Mouse (Mus musculus) adrenal gland, postnatal 4 days (tissue): ENCODE results near the gene Arhgef2. TPM values are rescaled to one million over a fixed set of nuclear protein-coding genes. Genes with fewer than 3 reads are reported as not detected.

Source experiments
- DNase-seq, 2 experiments: peaks; one replicate each; pipeline ENCODE4 v3.0.0; 2021 to 2022; ENCODE audit warnings: low spot score in 2 of 2, mixed read lengths in 2 of 2
- total RNA-seq, 2 experiments: library from RNA; stranded (reverse); gene quantifications; 2 replicates each; pipeline ENCODE4 v1.2.3; 2021

Gene Arhgef2
- total RNA-seq, 2 experiments from 2014 or later, result 65.7 to 77.0 TPM

DNA sequence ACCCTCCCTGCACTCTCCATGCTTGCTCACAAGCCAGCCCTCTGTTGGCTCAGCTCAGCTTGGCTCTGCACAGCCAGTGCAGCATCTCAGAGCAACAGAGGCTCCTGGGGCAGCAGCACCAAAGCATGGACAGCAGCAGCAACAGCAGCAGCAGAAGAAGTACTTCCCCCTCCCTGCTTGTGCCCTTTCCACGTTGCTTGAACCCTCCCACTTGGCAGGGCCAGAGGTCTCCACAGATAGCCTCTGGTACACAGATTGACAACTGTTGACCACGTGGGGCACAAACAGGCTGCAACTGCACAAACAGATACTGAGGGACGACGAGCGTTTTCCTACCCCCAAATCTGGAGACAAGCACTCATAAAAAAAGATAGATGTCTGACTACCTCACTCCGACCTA lies 54.0 kb downstream of the Arhgef2 start:
- DNase-seq, result no peak

DNA sequence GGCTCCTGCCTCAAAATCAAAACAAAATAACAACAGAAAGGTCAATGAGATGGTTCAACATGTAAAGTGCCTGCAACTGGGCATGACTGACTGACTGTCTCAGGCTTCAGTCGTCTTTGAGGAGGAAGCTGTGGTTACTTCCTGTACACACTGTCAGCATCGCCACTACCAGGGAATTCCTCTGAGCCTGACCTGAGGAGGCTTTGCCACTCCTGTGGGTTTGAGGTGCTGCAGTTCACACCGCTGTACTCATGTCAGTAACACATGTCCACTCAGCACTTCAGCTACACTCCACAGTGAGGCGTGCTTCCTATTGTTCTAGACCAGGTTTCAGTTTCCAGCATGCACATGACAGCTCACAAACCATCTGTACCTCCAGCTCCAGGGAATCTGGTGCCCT lies 58.3 kb downstream of the Arhgef2 start:
- DNase-seq, result no peak

DNA sequence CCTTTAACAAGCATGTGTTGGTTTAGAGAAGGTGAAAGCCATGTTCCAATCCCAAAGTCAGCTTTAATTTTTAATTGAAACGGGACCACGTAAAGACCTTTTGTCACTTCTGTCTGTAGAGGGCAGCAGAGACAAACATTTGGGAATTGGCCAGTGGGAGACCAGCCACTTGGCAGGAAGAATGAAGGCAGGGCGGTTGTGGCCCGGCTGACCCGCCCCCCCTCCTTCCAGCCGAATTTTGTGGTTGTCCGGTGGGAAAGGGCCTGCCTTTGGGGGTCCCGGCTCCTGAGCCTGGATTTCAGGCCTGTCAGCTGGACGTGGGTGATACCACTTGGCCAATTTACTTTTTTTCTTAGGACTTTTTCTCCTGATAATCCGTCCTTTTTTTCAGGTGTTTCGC lies 71.6 kb downstream of the Arhgef2 start:
- peak; percentile 21 to 33 for DNase-seq

DNA sequence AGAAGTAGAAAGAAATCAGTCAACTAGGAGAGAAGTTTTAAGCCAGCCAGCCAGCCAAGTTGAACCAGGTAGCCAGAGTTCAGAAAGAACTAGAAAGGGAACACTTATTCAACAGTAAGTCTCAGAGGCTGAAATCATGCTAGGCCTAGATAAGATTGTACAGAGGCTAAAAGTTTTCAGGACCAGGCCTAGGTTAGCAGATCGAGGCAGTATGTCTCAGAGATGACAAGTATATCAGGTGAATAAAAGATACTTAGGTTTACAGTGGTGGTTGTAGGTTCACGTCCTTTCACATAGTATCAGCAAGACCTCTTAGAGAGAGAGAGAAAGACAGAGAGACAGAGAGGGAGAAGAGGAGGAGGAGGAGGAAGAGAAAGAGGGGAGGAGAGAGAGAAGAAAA lies 78.0 kb downstream of the Arhgef2 start:
- no peak for DNase-seq

DNA sequence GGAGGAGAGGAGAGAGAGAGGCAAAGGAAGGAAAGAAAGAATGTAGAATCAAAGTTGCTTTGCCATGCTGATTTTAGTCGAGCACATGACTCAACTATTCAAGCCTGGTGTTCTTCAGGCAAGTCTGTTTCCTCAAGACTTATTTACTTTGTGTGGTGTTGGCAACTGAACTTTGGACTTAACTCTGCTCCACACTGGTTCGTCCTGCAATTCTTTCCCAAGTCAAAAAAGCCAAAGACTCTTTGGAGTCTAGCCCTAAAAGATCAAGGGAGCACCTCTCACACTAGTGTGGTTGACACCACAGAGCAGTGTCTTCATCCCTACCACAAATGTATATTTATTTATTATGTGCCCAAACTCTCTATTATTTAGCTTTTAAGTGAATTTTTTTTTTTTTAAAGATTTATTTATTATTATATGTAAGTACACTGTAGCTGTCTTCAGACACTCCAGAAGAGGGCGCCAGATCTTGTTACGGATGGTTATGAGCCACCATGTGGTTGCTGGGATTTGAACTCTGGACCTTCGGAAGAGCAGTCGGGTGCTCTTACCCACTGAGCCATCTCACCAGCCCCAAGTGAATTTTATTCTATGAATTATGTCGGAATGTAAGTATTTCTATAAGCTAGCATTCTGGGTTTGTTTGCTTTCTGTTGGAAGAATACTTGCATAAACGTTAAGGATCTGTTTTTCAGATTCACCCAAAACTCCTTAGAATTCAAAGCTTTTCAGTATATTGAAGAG lies 78.6 kb downstream of the Arhgef2 start:
- DNase-seq, result no peak

DNA sequence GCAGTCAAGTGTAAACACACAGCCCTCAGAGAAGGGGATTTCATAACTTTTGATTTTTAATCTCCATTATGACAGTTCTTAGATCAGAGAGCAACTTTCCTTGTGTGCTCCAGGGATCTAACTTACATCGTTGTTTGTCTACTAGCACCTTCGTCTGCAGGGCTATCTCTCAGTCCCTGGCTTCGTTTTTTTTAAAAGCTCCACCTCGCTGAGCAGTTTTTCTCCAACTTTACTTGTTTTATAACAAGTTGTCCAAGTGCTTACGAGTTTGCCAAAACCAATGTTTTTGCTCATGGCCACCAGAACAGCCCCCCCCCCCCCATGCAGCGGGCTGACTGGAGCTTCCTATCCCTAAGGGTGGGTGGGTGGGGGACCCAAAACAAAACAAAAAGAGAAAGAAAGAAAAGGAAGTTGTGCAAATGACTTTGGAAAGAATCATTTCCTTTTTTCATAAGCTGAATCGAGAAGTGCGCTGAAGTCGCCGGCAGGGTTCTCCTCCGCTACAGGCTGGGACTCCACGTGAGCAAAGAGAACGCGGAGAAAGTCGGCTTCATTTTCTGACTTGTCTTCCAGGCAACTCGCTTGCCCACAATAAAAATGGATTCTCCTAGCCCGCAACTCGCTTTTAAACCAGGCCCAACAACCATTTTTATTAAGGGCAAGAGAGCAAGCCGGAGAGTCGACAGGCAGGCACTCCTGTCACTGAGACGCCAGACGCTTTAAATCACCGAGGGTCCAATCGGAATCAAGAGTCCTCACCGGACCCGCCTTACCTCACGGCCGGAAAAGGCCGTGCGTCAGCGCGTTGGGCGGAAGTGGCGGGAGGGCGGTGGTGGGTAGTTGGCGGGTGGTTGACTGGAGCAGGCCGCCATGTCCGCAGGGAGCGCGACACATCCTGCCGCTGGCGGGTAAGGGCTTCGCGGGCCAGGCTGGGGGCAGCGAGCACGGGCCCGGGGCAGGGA lies 79.5 kb downstream of the Arhgef2 start, which contains the start of gene Khdc4:
TSS of gene Khdc4 (plus strand) at position 824 of the 962 bp plus-strand sequence.
- DNase-seq, result peak; percentile 88 to 93

DNA sequence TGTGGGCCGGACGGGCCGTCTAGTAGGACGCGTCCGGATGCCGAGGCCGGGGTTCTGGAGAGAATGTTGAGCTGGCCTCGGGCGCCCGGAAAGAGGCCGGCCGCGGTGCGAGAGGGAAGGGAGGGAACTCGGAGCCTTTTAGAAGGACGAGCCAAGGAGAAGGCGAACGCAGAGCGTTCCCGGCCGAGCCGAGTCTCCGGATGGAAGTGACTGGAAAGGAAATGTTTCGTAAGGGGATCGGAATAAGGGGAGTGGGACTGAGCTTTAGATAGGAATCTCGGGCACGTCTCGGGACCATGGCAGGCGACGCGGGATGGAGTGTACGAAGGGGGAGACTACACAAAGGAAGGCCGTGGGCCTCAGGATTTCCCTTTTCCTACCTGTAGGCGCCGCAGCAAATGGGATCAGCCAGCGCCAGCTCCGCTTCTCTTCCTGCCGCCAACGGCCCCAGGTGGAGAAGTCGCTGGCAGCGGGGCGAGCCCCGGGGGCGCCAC lies 80.2 kb downstream of the Arhgef2 start:
- DNase-seq, result peak; percentile 11 to 14

DNA sequence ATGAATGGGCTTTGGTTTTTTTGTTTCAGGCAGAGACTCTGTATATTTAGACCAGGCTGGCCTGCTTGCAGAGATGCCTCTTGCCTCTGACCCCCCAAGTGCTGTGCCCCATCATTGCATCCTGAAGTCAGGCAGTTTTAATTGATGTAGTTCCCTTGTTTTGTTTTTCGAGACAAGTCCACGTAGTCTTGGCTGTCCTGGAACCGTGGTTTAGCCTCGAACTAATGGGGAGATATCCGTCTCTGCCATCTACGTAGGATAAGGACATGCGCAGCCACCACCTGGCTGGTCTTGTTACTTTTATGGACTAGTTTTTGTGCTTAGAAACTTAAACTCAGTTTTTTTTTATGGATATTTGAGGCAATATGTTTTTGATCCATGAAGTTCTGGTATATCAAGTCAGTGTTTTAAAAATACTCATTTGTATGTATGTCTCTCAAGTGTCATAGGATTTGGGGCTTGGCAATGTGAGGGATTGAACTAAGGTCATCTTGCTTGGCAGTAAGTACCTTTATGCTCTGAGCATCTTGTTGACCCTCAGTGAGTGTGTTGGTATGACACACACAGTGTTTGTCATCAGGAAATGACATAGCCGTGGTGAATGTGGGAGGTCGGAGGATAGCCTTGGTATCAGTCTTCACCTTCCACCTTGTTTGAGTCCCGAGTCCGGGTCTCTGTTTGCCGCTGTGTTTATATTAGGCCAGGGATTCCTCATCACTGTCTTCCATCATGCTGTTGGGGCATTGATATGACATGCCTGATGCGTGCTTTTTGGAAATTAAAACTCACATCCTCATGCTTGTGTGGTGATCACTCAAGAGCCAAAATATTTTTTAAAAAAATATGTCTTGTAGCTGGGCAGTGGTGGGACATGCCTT lies 81.2 kb downstream of the Arhgef2 start:
- DNase-seq, result no peak

DNA sequence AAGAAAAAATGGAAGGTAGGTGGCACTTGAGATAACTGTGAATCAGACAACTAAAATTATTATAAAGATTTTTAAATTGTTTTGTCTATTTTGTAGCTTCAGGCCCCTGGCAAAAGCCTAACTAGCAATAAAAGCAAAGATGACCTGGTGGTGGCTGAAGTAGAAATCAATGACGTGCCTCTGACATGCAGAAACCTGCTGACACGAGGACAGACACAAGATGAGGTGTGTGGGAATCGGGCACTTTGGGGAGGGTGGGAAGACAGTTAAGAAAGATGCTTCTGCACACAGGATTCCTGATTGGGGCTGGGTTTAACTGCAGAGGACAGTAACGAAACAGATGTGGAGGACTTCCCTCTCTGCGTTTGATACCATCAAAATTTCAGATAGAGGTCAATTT lies 83.3 kb downstream of the Arhgef2 start:
- no peak for DNase-seq

DNA sequence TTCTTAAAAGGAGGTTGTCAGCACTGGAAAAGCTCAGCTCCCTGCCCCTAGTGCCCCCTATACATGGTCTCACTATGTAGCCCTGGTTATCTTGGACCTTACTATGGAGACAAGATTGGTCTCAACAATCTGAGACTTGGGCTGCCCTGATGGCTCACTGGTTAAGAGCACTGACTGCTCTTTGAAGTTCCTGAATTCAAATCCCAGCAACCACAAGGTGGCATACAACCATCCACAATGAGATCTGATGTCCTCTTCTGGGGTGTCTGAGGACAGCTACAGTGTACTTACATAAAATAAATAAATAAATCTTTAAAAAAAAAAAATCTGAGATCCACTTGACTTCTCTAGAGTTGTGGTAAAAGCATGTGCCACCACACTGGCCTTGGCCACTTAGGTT lies 89.8 kb downstream of the Arhgef2 start:
- DNase-seq, result no peak

Other genes starting within 250 kb of the Arhgef2 start
- 1 to 10 TPM; 4.9 to 6.4 TPM for gene Paqr6, start 241.4 kb upstream of the Arhgef2 start, total RNA-seq
- 1 to 10 TPM in 1 of 2 experiments, under 1 TPM in 1; 0.93 to 1.1 TPM for gene Bglap3, start 233.2 kb upstream of the Arhgef2 start, total RNA-seq
- gene Bglap2, start 227.3 kb upstream of the Arhgef2 start, total RNA-seq, result not detected
- 1 to 10 TPM; 2.5 to 2.8 TPM for gene Bglap, start 221.5 kb upstream of the Arhgef2 start, total RNA-seq
- gene Pmf1, start 195.6 kb upstream of the Arhgef2 start, total RNA-seq, result 10 to 100 TPM; 78.8 to 79.0 TPM
- 10 to 100 TPM; 34.9 to 35.7 TPM for gene Slc25a44, start 180.8 kb upstream of the Arhgef2 start, total RNA-seq
- gene Sema4a, start 144.8 kb upstream of the Arhgef2 start, total RNA-seq, result 10 to 100 TPM; 11.5 to 15.5 TPM
- gene Lmna, start 96.0 kb upstream of the Arhgef2 start, total RNA-seq, result 100 to 1,000 TPM; 109 to 113 TPM
- 10 to 100 TPM; 11.2 to 16.1 TPM for gene Mex3a, start 73.6 kb upstream of the Arhgef2 start, total RNA-seq
- gene Rab25, start 57.7 kb upstream of the Arhgef2 start, total RNA-seq, result 1 to 10 TPM in 1 of 2 experiments, under 1 TPM in 1; 0.54 to 3.9 TPM
- 100 to 1,000 TPM; 108 to 113 TPM for gene Lamtor2, start 52.9 kb upstream of the Arhgef2 start, total RNA-seq
- 10 to 100 TPM; 52.6 to 62.6 TPM for gene Ubqln4, start 52.2 kb upstream of the Arhgef2 start, total RNA-seq
- 100 to 1,000 TPM; 240 to 260 TPM for gene Ssr2, start 30.1 kb upstream of the Arhgef2 start, total RNA-seq
- gene Rxfp4, start 47.2 kb downstream of the Arhgef2 start, total RNA-seq, result not detected
- gene Khdc4, start 79.8 kb downstream of the Arhgef2 start, total RNA-seq, result 10 to 100 TPM; 88.1 to 93.5 TPM
- gene Rit1, start 110.9 kb downstream of the Arhgef2 start, total RNA-seq, result 10 to 100 TPM; 53.4 to 54.0 TPM
- gene Syt11, start 169.2 kb downstream of the Arhgef2 start, total RNA-seq, result 10 to 100 TPM; 23.6 to 29.5 TPM
- 10 to 100 TPM; 36.4 to 40.5 TPM for gene Gon4l, start 229.3 kb downstream of the Arhgef2 start, total RNA-seq